Mouse (Mus musculus): ENCODE results near the gene Usp36.

The Usp36 gene

GRCm38 (mm10) chr11:118297967-118298366 is 7.9 kb upstream of the Usp36 start:
- DNase-seq = no peak

- DNase-seq = no peak
Measured at GRCm38 (mm10) chr11:118295026-118295425, 5.0 kb upstream of the Usp36 start.

DNA sequence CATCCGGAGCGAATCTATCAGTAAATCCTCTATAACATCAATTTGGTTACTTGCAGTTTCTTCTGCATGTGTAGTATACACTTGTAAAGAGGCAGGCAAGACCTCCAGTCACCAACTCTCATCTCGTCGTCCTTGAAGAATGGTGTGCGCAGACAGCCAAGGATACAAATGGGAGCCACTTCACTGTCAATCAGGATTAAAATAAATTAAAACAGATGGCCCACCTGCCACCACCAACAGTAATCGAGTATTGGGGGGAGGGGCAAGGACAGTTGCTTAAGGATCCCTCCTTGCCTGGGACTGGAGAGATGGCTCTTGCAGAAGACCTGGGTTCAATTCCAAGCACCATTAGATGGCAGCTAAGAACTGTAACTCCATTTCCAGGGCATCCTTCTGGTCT is 2.6 kb upstream of the Usp36 start:
- DNase-seq = no peak

GRCm38 (mm10) chr11:118289562-118289961 is 482 bp downstream of the Usp36 start:
- no peak for DNase-seq

DNA sequence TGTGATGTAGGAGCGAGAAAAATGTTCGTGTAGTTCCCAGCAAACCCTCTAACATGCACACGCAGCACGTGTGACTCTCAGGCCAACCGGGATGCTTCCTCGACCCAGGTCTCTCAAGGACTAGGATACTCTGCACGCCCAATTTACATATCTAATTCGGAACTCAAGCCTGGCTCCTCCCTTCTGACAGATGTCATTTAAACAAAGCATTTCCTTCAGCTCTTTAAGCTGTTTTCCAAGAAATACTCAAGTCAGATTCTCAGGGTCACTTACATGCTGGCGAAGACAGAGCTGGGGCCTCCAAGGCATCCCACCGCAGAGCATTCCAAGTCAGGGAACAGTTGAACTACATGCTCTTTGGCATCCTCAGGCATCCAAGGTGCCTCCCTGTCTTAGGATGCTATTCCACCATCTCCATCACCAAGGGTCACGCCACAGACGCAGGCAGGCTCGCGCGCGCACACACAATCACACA is 970 bp downstream of the Usp36 start:
- peak; percentile 22 for DNase-seq

DNA sequence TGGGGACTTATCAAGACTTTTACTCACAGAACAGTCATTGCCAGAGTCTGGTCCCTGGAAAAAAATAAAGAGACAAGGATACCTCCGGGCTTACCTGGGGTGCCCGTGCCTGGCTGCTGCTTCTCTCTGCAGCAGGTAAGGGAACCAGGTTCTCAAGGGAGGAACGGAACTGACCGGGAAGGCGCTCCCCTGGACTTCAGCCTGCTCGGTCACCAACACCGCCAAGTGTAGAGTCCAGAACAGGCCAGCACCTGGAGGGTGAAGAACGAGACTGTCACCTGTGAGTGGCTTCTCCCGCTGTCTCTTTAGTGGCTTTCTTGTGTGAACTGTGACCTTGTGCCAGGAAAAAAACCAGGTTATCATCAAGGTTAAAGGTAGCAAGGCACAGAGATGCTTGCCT is 2.5 kb downstream of the Usp36 start:
- no peak for DNase-seq

GRCm38 (mm10) chr11:118286434-118286833 is 3.6 kb downstream of the Usp36 start:
- no peak for DNase-seq

DNA sequence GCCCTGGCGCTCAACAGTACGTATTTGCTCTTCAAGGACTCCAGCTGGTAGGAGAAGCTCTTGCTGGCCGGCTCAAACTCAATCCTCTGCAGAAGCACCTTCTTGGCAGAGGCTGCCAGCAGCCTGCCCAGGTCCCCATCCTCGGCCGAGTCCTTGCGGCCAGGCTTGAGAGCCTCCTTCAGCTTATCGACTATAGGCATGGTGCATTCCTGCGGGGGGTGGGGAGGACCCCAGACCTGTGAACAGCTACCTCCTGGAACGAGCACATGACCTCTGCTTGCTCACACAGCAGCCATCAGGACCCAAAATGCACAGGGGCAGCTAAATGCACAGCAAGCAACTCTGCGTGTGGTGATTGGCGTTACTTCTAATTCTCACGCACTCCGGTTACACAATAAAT is 4.3 kb downstream of the Usp36 start:
- peak; percentile 77 for DNase-seq

DNA sequence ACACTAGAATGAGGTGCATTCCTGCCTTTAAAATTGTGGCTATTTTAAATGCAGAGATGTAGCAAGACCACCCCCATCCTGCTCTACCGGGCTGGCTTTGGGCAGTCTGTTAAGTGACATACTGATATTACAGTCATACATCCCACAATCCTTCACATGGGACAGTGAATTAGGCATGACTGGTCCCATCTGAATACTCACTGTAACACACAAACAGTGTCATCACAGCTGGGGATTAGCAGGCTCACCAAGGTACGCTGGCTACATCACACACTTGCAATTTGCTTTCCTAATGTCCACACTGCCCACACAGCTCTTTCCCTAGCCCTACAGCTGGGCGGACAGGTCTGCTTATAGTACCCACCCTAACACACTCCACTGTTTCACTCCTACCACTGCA is 9.8 kb downstream of the Usp36 start:
- no peak for DNase-seq

DNA sequence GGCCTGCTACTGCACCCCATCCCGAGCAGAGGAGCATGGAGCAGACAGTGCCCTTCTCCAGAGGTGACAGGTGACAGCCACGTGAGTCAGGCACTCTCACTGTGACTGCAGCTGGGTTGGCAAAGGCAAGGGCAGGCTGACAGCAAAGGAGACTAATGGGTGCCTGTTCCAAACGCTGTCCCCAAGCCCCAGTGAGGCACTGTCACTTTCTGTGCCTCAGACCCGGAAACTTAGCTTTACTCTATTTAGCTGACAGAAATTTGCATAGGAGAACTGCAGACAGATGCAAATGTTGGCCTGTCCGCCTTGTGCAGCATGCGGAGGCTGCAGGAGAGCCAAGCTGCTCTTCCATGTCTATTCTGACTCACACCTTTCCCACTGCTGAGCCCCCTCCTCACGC is 13.7 kb downstream of the Usp36 start:
- DNase-seq = no peak

GRCm38 (mm10) chr11:118275092-118275491 is 15.0 kb downstream of the Usp36 start:
- DNase-seq = no peak

DNA sequence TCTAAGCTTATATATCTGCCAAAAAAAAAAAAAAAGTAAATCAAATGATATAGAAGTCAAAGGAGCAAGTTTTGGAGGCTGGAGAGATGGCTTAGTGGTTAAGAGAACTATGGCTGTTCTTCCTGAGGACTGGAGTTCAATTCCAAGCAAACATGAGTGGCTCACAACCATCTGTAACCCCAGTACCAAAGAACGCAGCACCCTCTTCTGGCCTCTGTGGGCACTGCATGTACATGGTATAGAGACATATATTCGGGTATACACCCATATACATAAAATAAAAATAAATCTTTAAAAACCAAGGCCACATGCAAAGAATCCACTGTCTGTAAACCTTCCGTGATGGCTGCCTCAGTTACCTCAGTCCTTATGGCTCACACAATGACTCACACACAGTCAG is 20.2 kb downstream of the Usp36 start:
- peak; percentile 62 for DNase-seq

GRCm38 (mm10) chr11:118266666-118267046 is 23.4 kb downstream of the Usp36 start:
- DNase-seq = no peak

DNA sequence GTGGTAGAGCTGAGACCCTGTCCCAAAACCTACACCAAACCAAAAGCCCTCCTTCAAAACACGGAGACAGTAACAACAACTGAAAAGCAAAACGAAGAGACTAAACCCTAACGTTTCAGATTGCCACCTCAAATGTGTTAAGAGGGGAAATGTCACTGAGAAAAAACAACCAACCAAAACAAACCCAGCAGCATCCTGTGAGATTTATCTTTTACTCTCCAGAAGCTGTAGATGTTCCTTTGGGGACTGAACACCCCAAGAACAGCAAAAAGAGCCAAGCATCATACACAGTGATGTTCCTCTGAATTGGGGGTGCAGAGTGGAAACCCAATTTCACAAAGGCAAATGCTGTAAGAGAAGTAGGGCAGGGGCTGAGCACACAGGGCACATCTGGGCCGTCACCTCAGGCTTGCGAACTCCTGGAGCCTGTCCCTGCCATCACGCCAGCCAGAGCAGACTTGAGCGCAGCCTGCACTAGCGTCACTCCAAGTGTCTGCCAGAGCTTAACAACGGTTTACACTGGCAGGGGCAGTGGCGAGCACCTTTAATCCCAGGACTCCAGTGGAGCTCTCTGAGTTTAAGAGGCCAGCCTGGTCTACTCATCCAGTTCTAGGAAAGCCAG is 23.9 kb downstream of the Usp36 start:
- DNase-seq = no peak

GRCm38 (mm10) chr11:118265621-118266020 is 24.4 kb downstream of the Usp36 start:
- DNase-seq = peak; percentile 46

DNA sequence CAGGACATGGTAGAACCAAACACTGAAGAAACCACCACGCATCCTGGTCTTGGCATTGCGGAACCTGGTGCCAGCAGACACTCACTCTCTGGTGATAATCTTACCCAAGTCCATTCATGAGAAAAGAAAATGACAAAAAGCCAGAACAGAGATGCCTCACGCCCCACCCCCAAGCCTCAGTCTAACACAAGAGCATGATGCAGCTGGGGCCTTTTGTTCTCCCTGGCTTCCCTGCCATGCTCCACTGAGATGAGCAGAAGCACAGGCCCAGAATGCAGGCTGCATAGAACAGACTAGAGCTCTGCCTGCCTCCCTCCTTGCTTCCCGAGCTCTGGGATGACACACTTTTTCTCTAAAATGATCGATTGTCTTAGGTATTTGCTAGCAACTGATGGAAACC is 26.9 kb downstream of the Usp36 start:
- no peak for DNase-seq

DNA sequence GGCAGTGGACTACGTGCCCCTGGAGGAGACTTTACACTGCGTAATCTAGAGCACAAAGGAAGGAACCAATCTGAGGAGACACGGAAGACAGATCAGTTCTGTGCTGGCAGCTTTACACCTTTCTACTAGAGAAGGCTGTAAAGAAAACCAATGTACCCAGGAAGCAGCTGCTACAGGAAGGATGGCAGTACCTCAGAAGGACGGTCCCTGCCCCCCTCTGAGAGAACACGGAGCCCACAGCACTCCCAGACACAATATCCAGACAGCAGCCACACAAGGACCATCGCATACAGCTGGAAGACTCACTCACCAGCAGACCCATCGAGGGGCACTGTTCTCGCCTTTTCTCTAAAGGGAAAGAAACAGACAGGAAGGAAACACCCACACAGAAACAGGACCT is 30.0 kb downstream of the Usp36 start:
- no peak for DNase-seq

DNA sequence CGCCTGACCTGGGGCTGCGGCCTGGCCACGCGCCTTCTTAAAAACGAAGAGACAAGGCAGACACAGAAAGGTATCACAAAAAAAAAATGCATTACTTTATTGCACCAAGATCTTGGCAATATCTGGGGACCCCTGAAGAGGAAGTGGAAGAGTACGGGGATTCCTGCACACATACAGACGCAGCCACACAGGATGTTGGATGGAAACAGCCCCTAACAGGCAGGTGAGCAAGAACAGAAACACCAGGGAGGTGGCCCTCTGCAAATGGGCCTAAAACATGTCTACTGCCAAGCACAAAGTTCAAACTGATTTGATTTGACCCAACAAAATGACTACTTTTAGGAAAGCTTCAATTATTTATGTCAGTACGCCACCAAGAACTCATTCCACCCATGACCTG is 30.5 kb downstream of the Usp36 start:
- no peak for DNase-seq

GRCm38 (mm10) chr11:118256371-118256770 is 33.7 kb downstream of the Usp36 start:
- no peak for DNase-seq

GRCm38 (mm10) chr11:118254159-118254951 is 35.7 kb downstream of the Usp36 start:
- peak; percentile 91 for DNase-seq

DNA sequence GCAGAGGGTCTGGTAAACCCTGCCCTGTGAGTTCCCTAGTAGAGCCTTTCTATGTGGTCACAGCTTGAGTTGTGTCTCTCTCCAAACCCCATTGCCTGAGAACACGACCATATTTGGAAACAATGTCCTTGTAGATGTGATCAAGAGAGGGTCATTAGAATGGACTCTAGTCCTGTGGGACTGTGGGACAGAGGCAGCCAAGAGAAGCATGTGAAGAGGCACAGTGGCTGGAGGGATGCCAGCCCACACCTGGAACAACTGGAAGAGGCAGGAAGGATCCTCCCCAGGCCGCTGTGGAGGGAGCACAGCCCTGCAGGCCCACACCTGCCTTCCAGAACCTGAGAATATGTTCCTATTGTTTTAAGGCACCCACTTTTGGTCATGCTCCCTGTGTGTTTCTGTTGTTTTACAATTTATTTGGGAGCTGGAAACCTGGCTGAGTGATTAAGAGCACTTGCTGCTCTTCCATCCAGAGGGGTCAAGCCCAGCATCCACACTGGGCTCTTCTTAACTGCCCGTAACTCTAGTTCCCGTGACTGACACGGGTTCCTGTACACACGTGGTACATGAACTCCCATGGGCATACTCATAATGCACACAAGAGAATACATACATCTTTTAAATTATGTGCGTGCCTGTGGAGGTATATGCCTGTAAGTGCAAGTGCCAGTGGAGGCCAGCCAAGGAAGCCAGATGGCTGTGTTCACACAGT is 36.4 kb downstream of the Usp36 start:
- DNase-seq = no peak

GRCm38 (mm10) chr11:118249012-118249383 is 41.0 kb downstream of the Usp36 start:
- peak; percentile 68 for DNase-seq

DNA sequence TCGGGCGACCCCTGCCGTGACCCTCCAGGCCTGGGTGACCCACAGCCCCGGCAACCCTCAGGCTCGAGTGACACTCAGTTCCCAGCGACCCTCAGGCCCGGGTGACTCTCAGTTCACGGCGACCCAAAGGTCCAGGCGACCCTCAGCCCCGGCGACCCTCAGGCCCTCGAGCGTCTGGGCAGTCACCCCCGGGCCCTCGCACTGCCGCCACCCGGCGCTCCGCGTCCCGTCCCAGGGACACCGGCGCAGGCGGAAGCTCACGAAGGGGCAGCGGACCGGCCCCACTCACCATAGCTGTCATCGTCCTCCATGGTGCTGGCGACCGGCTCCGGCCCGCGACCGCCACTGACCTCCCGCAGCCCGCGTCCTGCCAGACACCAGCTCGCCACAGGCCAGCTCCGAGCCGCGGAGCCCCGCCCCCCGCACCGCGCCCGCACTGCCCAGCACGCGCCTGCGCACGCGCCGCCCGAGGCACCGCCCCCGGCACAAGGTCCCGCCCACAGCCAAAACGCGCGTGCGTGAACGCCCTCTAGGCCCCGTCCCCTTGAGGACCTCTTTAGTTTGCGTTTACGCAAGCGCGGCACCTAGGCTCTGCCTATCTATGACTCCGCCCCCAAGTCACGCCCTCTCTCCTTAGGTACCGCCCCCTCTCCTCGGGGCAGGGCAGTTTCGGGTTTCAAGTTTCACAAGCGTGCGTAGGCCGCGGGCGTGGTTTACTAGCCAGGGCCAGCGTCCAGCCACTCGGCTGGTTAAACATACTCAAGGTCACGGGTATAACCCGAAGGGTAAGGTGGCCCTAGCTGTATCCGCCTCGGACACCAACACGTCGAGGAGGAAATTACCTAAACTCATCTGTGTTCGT is 41.7 kb downstream of the Usp36 start, which contains the start of gene Cyth1:
Gene Cyth1 (minus strand): TSS at position 443 of the 862 bp plus-strand sequence.
- DNase-seq = peak; percentile 100
